Mouse (Mus musculus): Measurements from ENCODE around the gene Gpr108.

DNA sequence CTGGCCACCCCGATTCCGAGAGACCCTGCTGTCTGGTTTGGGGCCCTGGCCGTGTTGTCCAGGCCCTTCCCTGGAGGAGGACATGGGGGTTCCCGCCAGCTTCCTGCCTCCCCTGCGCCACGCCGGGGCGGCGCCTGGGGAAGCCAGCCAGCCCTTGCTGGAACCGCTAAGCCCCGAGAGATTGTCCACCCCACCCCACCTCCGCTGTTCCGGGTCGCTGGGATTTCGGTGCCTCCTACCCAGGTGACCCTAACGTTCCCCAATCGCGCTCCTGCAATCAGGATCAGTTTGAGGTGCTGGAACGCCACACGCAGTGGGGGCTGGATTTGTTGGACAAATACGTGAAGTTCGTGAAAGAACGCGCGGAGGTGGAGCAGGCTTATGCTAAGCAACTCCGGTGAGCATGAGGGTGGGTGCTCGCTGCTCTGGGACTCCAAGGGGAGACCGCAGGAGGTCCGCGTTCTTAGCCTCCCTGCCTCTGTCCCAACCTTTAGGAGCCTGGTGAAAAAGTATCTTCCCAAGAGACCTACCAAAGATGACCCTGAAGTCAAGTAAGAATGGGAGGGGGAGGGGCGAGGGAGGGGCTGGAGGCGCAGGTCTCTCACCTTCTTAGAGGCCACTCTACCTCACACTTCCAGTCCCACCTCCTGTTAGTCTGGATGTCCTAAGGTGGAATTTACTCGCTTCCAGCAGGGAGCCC, 2.4 kb upstream of the Gpr108 start:
- TF ChIP-seq CTCF (IDR thresholded peaks at IDR 0.05; ENCODE audit: extremely low read depth, insufficient read depth, low read length) = no peak
- no peak for TF ChIP-seq POLR2A (IDR thresholded peaks at IDR 0.05; ENCODE audit: extremely low read depth, insufficient read depth, low read length)

Measured in cortical plate, adult 2 months (tissue).